Mouse (Mus musculus) thymus, adult 2 months (tissue): ENCODE measurements around the gene Pla2g2d.

Experiments
- CTCF ChIP-seq: fragments of 200-500 bp; IDR thresholded peaks from 2 replicates; pipeline ENCODE4 v1.5.1; 2012; ENCODE audit warnings: mild to moderate bottlenecking, control low read depth, low read length, moderate library complexity, borderline replicate concordance; ENCODE audit not compliant: control insufficient read depth, poor library complexity, insufficient read depth; ENCODE audit errors: extremely low read depth
- POLR2A ChIP-seq: fragments of 200-500 bp; IDR thresholded peaks from 2 replicates; pipeline ENCODE4 v1.6.1; 2012; ENCODE audit warnings: mild to moderate bottlenecking, low read length, control low read depth, moderate library complexity; ENCODE audit not compliant: control insufficient read depth, poor library complexity, insufficient read depth; ENCODE audit errors: extremely low read depth

- no peak for TF ChIP-seq POLR2A
- TF ChIP-seq CTCF: no peak
Observed at GRCm38 (mm10) chr4:138824660-138825059, 49.1 kb downstream of the Pla2g2d start.
